Mouse (Mus musculus) G1E (cell line): Measurements from ENCODE around the gene Hist2h3b. TPM values are rescaled to one million over a fixed set of nuclear protein-coding genes. Genes with fewer than 3 reads are reported as not detected.
A peak's percentile ranks its signal among the peaks of the same experiment; 100 is the strongest.

Experiments
- ATAC-seq: 2 replicates; pipeline ENCODE4 v1.8.0; 2016; ENCODE audit warnings: mild to moderate bottlenecking; ENCODE audit not compliant: insufficient number of reproducible peaks, poor library complexity, low FRiP score, severe bottlenecking; ENCODE audit errors: extremely low read depth
- DNase-seq: peaks from one replicate; pipeline ENCODE4 v3.0.0; 2012; ENCODE audit warnings: low spot score
- H3K27me3 ChIP-seq: 2 replicates; pipeline ENCODE4 v1.6.1; 2012; ENCODE audit warnings: mild to moderate bottlenecking, low read length, inconsistent platforms; ENCODE audit not compliant: insufficient read depth
- H3K36me3 ChIP-seq: replicated peaks from 2 replicates; pipeline ENCODE3; 2012; ENCODE audit warnings: mild to moderate bottlenecking, inconsistent platforms
- H3K4me1 ChIP-seq: 2 replicates; pipeline ENCODE4 v1.6.1; 2012; ENCODE audit warnings: low read depth, low read length, inconsistent platforms, mixed read lengths; ENCODE audit not compliant: insufficient read depth
- H3K4me3 ChIP-seq: 2 replicates; pipeline ENCODE4 v1.5.1; 2012; ENCODE audit warnings: low read depth, mild to moderate bottlenecking, inconsistent platforms, low read length, moderate library complexity, mixed read lengths
- H3K9me3 ChIP-seq: replicated peaks from 2 replicates; pipeline ENCODE4 v1.6.1; 2012; ENCODE audit warnings: inconsistent platforms
- CTCF ChIP-seq: IDR thresholded peaks from 2 replicates; pipeline ENCODE4 v1.5.1; 2012; ENCODE audit warnings: low read depth, low read length, inconsistent platforms, mixed read lengths
- GATA1 ChIP-seq: IDR thresholded peaks from 2 replicates; pipeline ENCODE4 v1.6.1; 2012; ENCODE audit warnings: borderline replicate concordance, low read length, inconsistent platforms, mixed read lengths
- GATA2 ChIP-seq: IDR thresholded peaks from 2 replicates; pipeline ENCODE4 v1.6.1; 2012; ENCODE audit warnings: low read depth, low read length, inconsistent platforms, borderline replicate concordance
- POLR2AphosphoS5 ChIP-seq: IDR thresholded peaks from 2 replicates; pipeline ENCODE4 v1.6.1; 2012; ENCODE audit warnings: low read depth, low read length, inconsistent platforms; ENCODE audit not compliant: insufficient replicate concordance
- TAL1 ChIP-seq: conservative IDR thresholded peaks from 2 replicates; pipeline ENCODE4 v1.6.1; 2012; ENCODE audit warnings: low read depth, low read length, inconsistent platforms, mixed read lengths
- polyA plus RNA-seq: library from polyadenylated mRNA; stranded (reverse); fragments of >175 nt; gene quantifications from 2 replicates; pipeline ENCODE4 v1.2.3, GENCODE M21; 2012
- total RNA-seq, 2 experiments: library from RNA; stranded (forward) in 1 of 2; stranded (reverse) in 1 of 2; fragments of 200-1000 nt in 1 of 2; fragments of >200 nt in 1 of 2; fragmentation: Nextera tagmentation in 1 of 2; gene quantifications; 2 replicates each; pipeline ENCODE4 v1.2.3; 2014 to 2017

Hist2h3b gene
- total and polyA plus RNA-seq, 3 experiments: 16.2 to 2,573 (median 465) TPM

- Histone ChIP-seq H3K4me3 (peak overlapping the region; percentile 27; the same call in 1 of the 2 replicates), H3K36me3 (no peaks in the 10 kb centered on the region), H3K27me3 (no peaks in the 10 kb centered on the region), H3K9me3 (no peaks in the 10 kb centered on the region), H3K4me1 (peaks cover 53% of the 10 kb centered on the region)
- DNase-seq (no peak), ATAC-seq (no peak)
- TF ChIP-seq TAL1: no peak
- no peak for TF ChIP-seq GATA1
- no peak for TF ChIP-seq POLR2AphosphoS5
- TF ChIP-seq GATA2: no peak
- TF ChIP-seq CTCF: no peak
Observed at GRCm38 (mm10) chr3:96255926-96256593, 12.4 kb upstream of the Hist2h3b start.

GRCm38 (mm10) chr3:96257190-96257589, 11.3 kb upstream of the Hist2h3b start:
- DNase-seq (no peak), ATAC-seq (no peak)
- TF ChIP-seq GATA2 (no peak), TAL1 (no peak), CTCF (no peak), GATA1 (no peak), POLR2AphosphoS5 (no peak)
- Histone ChIP-seq H3K27me3 (no peaks in the 10 kb centered on the region), H3K9me3 (no peaks in the 10 kb centered on the region), H3K4me1 (peaks cover 62% of the 10 kb centered on the region), H3K36me3 (no peaks in the 10 kb centered on the region), H3K4me3 (no peak overlapping the region)

DNA sequence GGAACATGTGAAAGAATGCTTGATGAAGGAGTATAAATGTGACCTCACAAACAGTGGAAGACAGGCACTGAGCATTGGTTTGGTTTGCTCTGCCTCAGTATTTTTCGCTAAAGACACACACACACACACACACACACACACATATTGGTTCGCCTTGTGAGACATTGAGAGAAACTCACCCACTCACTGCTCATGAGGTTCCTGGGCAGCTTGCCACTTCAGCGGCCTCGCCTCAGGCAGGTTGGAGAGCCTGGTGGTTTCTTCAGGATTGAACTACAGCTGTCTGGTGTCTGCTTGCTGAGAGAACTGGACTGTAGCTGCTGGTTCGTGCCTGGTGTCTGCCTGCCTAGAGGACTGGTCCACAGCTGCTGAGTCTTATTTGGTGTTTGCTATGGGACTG, 8.2 kb upstream of the Hist2h3b start:
- DNase-seq (no peak), ATAC-seq (no peak)
- Histone ChIP-seq H3K4me1 (peaks cover 71% of the 10 kb centered on the region), H3K27me3 (no peaks in the 10 kb centered on the region), H3K9me3 (no peaks in the 10 kb centered on the region), H3K36me3 (no peaks in the 10 kb centered on the region), H3K4me3 (no peak overlapping the region)
- no peak for TF ChIP-seq POLR2AphosphoS5
- TF ChIP-seq GATA1: no peak

DNA sequence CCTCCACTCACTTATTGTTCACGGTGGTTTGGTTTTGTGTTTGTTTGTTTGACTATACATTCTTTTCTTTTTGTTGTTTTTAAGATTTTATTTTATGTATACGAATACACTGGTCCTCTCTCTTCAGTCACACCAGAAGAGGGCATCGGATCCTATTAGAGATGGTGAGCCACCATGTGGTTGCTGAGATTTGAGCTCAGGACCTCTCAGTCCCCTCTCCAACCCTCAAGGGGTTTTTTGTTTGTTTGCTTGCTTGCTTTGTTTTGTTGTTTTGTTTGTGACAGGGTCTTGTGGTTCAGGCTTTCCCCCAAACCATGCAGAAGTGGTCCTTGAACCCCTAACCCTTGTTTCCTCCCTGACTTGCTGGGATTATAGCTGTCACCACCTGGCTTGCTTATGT, 6.8 kb upstream of the Hist2h3b start:
- no peaks in the 10 kb centered on the region for H3K36me3 ChIP-seq
- no peak for TF ChIP-seq POLR2AphosphoS5
- TF ChIP-seq GATA1: no peak
- TF ChIP-seq GATA2: no peak
- no peak for TF ChIP-seq CTCF
- H3K4me1 ChIP-seq: peaks cover 58% of the 10 kb centered on the region
- H3K4me3 ChIP-seq: peak overlapping the region; percentile 75; the same call in 1 of the 2 replicates
- ATAC-seq: no peak
- no peak for DNase-seq
- H3K9me3 ChIP-seq: no peaks in the 10 kb centered on the region
- H3K27me3 ChIP-seq: no peaks in the 10 kb centered on the region

GRCm38 (mm10) chr3:96262216-96262875, 6.1 kb upstream of the Hist2h3b start:
- no peaks in the 10 kb centered on the region for H3K27me3 ChIP-seq
- peak overlapping the region; percentile 75 for H3K4me3 ChIP-seq
- H3K36me3 ChIP-seq: no peaks in the 10 kb centered on the region
- TF ChIP-seq POLR2AphosphoS5 (peak; percentile 92), TAL1 (no peak), GATA1 (no peak), CTCF (no peak), GATA2 (no peak)
- peak; percentile 78 for ATAC-seq
- no peaks in the 10 kb centered on the region for H3K9me3 ChIP-seq
- H3K4me1 ChIP-seq: peaks cover 58% of the 10 kb centered on the region
- peak; percentile 54 for DNase-seq

DNA sequence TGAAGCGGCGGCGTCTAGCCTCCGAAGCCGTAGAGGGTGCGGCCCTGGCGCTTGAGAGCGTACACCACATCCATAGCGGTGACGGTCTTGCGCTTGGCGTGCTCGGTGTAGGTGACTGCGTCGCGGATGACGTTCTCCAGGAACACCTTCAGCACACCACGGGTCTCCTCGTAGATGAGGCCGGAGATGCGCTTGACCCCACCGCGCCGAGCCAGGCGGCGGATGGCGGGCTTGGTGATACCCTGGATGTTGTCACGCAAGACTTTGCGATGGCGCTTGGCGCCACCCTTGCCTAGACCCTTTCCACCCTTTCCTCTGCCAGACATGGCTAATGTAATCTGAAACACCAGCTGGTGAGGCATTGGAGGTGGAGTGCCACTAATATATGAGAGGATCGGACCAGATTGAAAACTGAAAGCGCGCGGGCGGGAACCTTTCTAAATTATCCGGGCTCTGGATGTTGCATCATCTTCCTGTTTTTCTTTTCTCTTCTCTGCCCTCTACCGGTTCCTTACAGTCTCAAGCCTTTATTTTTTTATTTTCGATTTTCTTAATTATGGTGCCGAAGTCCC, 5.4 kb upstream of the Hist2h3b start, which contains the start of gene Hist2h4:
Gene Hist2h4, minus strand, starts transcription at position 333 of the 572 bp plus-strand sequence.
- Histone ChIP-seq H3K36me3 (no peaks in the 10 kb centered on the region), H3K4me1 (peaks cover 62% of the 10 kb centered on the region), H3K27me3 (no peaks in the 10 kb centered on the region), H3K9me3 (no peaks in the 10 kb centered on the region), H3K4me3 (peak within 1 kb of the TSS; percentile 75)
- ATAC-seq (peak; percentile 67), DNase-seq (peak; percentile 59)
- TF ChIP-seq POLR2AphosphoS5 (peak; percentile 95), CTCF (no peak), GATA2 (no peak), GATA1 (no peak), TAL1 (peak; percentile 48; the same call in 1 of the 2 replicates)
